Mouse (Mus musculus) hindlimb bud, embryonic 11.5 days (tissue): ENCODE data around the gene Ehd2.
A peak's percentile ranks its signal among the peaks of the same experiment; 100 is the strongest.

Experiments
- DNase-seq: peaks from one replicate; pipeline ENCODE4 v3.0.0-alpha.2; 2012; ENCODE audit warnings: low read depth, low spot score; ENCODE audit errors: extremely low spot score

The Ehd2 gene

GRCm38 (mm10) chr7:15914252-15914651 lies 53.1 kb downstream of the Ehd2 start:
- DNase-seq: no peak

DNA sequence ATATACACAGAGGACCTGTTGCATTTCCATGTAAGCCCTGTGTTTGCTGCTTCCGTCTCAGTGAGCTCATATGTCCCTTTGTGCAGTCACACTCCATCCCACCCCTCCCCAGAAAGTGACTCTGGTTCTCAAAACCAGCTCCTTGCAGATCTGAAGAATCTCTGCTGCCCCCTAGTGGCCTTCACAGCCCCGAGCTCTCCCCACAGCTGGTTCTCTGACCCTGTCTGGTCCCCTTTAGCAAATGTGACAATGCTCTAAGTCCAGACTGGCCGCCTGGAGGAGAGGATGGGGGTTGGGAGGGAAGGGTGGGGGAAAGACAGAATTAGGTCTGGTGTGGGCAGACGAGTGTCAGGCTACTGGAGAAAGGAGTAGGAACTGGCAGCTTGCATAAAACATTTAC lies 55.2 kb downstream of the Ehd2 start:
- peak; percentile 79 for DNase-seq

DNA sequence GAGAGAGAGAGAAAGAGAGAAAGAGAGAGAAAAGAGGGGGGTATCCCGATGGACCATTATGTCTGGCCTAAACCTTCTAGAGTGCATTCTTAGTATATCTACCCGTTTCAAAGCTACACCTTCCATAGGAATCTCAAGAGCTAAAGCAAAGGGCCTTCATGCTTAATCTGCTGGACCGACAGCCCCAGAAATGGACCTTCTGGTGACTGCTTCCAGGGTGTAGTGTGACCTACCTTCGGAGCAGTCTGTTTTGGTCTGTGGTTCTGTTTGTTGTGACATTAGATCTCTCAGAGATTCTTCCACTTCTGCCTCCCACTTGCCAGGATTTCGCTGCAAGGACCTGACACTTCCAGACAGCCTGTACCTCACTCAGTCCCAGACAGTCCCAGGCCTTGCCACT lies 56.8 kb downstream of the Ehd2 start:
- no peak for DNase-seq

DNA sequence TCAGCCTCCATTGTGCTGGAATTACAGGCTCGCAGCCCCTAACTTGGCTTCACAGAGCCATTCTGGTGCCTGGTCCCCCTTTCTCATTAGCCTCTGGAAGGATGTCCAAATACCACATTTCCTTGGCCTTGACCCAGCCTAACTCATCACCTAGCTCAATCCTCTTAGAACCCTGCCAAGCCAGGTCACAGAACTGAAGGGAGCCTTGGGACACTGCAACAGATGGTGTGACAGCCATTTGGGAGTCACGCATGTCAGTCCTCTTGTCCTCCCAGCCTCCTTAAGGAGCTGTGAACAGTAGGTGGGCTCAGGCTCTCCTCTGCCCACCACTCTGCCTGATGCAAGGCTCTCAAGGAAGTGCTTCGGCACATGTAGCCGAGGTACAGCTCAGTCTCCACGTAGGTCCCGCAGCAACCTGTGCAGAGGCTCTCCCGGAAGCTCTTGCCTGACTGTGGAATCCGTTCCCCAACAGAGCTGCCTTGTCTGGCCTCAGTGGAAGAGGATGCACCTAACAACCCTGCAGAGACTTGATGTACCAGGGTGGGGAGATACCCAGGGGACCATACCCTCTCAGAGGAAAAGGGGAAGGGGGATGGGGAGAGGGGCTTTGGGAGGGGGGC lies 59.3 kb downstream of the Ehd2 start:
- no peak for DNase-seq

GRCm38 (mm10) chr7:15906602-15907001 lies 60.8 kb downstream of the Ehd2 start:
- DNase-seq: no peak

GRCm38 (mm10) chr7:15905861-15906260 lies 61.5 kb downstream of the Ehd2 start:
- no peak for DNase-seq

- DNase-seq: no peak
These were observed 65.9 kb downstream of the Ehd2 start for GRCm38 (mm10) chr7:15901366-15902048.
